Mouse (Mus musculus) C3H10T1/2 (cell line): ENCODE measurements around the gene Rnaseh1. TPM values are rescaled to one million over a fixed set of nuclear protein-coding genes. Genes with fewer than 3 reads are reported as not detected.

Source experiments
- polyA plus RNA-seq, 2 experiments: library from polyadenylated mRNA; unstranded; fragments of >200 nt; fragmentation: generic; extraction: Trizol; gene quantifications; one replicate each; pipeline ENCODE4 v1.2.1; 2012; ENCODE audit warnings: missing spikeins in 2 of 2

Gene Rnaseh1
- polyA plus RNA-seq, result 1 to 10 TPM; 2.4 to 9.4 TPM

GRCm38 (mm10) chr12:28649141-28650110 lies at the start of gene Rnaseh1:
Gene Rnaseh1 (plus strand): TSS chr12:28649602.

DNA sequence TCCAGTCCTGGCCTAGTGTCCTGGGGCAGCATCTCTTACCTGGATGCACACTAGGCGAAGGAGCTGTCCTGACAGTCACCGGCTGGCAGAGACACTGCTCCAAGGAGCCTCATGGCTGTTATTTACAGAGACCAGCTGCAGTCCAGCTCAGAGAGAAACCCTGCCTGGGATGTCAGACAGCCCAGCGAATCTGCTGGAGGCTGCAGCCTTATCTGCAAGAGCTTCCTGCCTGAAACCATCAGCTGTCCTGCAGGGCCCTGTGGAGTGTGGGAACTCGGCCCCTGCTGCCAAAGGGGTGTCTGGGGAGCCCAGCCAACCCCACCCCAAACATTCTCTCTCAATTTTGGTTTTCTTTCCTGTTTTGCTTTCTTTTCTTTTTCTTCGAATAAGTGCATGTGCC lies 26.2 kb upstream of the Rnaseh1 start, which contains the start of gene Colec11:
Gene Colec11 (minus strand): TSS at position 183 of the 400 bp plus-strand sequence.

DNA sequence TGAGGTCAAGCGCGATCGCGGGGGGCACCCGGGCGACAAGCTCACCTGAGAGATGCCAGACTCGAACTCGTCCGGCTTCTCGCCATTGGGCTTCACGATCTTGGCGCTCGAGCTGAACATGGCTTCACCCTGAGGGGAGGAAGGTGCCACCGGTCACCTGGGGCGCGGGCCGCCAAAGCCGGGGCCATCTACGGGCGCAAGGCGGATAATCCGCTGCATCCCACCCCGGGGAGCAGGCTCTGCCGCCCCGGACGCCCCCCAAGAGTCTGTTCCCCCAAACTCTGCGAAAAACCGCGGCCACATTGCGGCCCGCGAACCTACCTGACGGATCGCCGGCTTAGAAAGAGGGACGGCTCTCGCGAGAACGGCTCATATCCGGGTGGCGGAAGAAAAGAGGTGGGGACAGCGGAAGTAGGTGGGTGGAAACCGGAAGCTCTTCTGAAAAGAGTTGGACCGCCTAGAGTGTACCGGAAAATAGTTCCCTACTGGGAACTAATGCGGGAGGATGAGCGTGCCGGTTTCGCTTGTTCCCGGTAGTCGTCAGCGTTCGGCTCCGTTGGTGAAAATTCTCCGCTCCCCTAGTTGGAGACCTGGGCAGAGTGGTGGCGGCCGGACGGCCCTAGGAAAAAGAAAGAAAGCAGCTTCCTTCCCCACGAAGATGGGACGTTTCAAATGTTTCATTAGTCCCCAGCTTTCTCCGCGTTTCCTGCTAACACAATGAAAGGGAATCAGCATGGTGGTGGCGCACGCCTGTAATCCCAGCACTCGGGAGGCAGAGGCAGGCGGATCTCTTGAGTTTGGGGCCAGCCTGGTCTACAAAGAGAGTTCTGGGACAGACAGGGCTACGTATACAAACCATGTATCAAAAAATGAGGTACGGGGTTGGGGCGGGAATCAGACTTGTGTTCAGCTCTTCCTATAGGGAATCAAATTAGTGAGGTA lies 13.6 kb upstream of the Rnaseh1 start, which contains the start of gene Rps7:
Gene Rps7 (minus strand): TSS at position 419 of the 942 bp plus-strand sequence.

GRCm38 (mm10) chr12:28675121-28675924 lies 25.9 kb downstream of the Rnaseh1 start, which contains the start of gene Adi1:
Gene Adi1 (plus strand): TSS chr12:28675231.

Other genes starting within 250 kb of the Rnaseh1 start
- gene Dcdc2c, start 97.2 kb upstream of the Rnaseh1 start, polyA plus RNA-seq, result under 1 TPM in 1 of 2 experiments, not detected in 1; 0.04 TPM
- gene Allc, start 67.1 kb upstream of the Rnaseh1 start, polyA plus RNA-seq, result not detected
- gene Colec11, start 26.2 kb upstream of the Rnaseh1 start, polyA plus RNA-seq, result under 1 TPM in 1 of 2 experiments, not detected in 1; 0.08 TPM
- 100 to 1,000 TPM; 535 to 899 TPM for gene Rps7, start 13.6 kb upstream of the Rnaseh1 start, polyA plus RNA-seq
- gene Adi1, start 25.6 kb downstream of the Rnaseh1 start, polyA plus RNA-seq, result 10 to 100 TPM; 12.3 to 23.2 TPM
- gene Trappc12, start 100.9 kb downstream of the Rnaseh1 start, polyA plus RNA-seq, result 10 to 100 TPM in 1 of 2 experiments, 1 to 10 TPM in 1; 6.9 to 28.3 TPM
- gene Eipr1, start 102.2 kb downstream of the Rnaseh1 start, polyA plus RNA-seq, result 10 to 100 TPM; 19.0 to 23.2 TPM